Mouse (Mus musculus): ENCODE measurements around the gene Lce1g. TPM values are rescaled to one million over a fixed set of nuclear protein-coding genes. Genes with fewer than 3 reads are reported as not detected.

The Lce1g gene
- polyA plus RNA-seq (2021; fragmentation: Nextera tagmentation), result not detected in 2 replicates
- long read RNA-seq, experiment 1, result 0 reads
- long read RNA-seq, experiment 2, result 0 reads

DNA sequence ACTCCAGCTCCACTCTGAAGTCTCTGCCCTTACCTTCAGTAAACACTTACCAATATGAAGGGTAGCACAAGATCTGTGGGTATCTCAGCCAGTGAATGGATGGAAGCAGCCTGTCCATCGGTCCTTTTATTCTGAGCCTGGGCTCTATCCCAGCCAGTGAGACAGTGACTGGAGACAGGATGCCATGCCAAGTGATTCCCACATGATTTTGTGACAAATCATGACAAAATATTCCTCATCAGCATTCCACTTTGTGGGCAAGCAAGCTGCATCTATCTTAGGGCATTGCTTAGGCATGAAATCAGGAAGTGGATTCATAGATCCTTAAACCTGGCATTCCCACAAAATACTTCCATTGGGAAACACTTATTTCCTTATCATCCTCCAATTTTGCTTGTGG, at the start of gene Lce1g:
Lce1g (minus strand) TSS at position 101 of the 400 bp plus-strand sequence.

GRCm38 (mm10) chr3:92790414-92790813, 38.3 kb upstream of the Lce1g start, which contains the start of gene Lce1j:
TSS of gene Lce1j (minus strand) at chr3:92790514.

DNA sequence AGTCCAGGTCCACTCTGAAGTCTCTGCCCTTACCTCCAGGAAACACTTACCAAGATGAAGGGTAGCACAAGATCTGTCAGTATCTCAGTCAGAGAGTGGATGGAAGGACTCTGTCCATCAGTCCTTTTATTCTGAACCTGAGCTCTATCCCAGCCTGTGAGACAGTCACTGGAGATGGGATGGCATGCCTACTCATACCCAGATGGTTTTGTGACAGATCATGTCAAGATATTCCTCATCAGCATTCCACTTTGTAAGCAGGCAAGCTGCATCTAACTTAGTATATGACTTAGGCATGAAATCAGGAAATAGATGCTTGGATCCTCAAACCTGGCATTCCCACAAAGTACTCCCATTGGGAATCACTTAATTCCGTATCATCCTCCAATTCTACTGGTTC, 26.7 kb upstream of the Lce1g start, which contains the start of gene Lce1i:
Lce1i (minus strand) TSS at position 101 of the 400 bp plus-strand sequence.

DNA sequence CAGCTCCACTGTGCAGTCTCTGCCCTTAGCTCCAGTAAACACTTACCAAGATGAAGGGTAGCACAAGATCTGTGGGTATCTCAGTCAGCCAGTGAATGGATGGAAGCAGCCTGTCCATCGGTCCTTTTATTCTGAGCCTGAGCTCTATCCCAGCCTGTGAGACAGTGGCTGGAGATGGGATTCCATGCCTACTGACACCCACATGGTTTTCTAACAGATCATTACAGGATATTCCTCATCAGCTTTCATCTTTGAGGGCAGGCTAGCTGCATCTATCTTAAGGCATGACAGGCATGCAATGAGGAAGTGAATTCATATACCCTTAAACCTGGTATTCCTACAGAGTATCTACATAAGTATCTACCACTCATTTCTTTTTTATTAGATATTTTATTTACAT, 12.8 kb upstream of the Lce1g start, which contains the start of gene Lce1h:
Lce1h (minus strand) TSS at position 101 of the 400 bp plus-strand sequence.

DNA sequence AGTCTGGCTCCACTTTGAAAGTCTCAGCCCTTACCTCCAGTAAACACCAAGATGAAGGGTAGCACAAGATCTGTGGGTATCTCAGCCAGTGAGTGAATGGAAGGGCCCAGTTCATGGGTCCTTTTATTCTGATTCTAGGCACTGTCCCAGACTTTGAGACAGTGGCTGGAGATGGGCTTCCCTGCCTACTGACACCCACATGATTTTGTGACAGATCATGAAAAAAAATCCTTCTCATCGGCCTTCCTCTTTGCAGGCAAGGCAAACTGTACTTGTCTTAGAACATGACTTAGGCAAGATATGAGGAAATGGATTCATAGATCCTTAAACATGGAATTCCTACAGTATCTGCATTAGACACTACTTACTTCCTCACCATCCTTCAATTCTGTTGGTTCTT, 13.1 kb downstream of the Lce1g start, which contains the start of gene Gm38119:
Gm38119 (minus strand) TSS at position 101 of the 400 bp plus-strand sequence.

DNA sequence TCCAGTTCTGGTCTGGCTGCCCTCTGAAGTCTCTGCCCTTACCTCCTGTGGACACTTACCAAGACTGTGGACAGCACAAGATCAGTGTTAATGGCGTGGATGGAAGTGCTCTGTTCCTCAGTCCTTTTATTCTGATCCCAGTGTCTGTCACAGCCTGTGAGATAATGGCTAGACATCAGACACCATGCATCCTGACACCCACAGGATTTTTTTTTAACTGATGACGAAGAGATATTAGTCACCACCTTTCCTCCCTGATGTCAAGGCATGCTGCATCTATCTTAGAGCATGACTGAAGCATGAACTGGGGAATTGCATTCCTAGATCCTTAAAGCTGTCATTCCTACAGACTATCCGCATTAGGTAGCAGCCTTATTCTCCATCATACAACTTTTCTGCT, 31.9 kb downstream of the Lce1g start, which contains the start of gene Lce1f:
Lce1f (minus strand) TSS at position 101 of the 400 bp plus-strand sequence.

DNA sequence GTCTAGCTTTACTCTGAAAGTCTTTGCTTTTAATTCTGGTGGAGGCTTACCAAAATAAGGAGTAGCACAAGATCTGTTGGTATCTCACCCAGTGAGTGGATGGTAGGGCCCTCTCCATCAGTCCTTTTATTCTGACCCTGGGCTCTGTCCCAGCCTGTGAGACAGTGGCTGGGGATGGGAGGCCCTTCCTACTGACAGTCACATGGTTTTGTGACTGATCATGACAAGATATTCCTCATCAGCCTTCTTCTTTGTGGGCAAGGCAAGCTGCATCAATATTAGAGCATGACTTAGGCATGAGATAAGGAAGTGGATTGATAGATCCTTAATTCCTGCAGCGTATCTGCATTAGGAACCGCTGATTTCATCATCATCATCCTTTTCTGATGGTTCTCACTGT, 43.2 kb downstream of the Lce1g start, which contains the start of gene Lce1e:
Lce1e (minus strand) TSS at position 101 of the 400 bp plus-strand sequence.

Other genes with a start within 250 kb of the Lce1g start
- gene 2310046K23Rik, start 217.8 kb downstream of the Lce1g start, polyA plus RNA-seq (2021; fragmentation: Nextera tagmentation), result not detected in 2 replicates
- gene Ivl, start 178.6 kb downstream of the Lce1g start, polyA plus RNA-seq (2021; fragmentation: Nextera tagmentation), result not detected in 2 replicates
- not detected in 2 replicates for gene Smcp, start 163.3 kb downstream of the Lce1g start, polyA plus RNA-seq (2021; fragmentation: Nextera tagmentation)
- not detected in 2 replicates for gene 2210017I01Rik, start 144.8 kb downstream of the Lce1g start, polyA plus RNA-seq (2021; fragmentation: Nextera tagmentation)
- not detected in 2 replicates for gene Lce6a, start 130.7 kb downstream of the Lce1g start, polyA plus RNA-seq (2021; fragmentation: Nextera tagmentation)
- not detected in 2 replicates for gene Lce1a1, start 104.0 kb downstream of the Lce1g start, polyA plus RNA-seq (2021; fragmentation: Nextera tagmentation)
- gene Lce1b, start 95.4 kb downstream of the Lce1g start, polyA plus RNA-seq (2021; fragmentation: Nextera tagmentation), result not detected in 2 replicates
- gene Lce1a2, start 82.0 kb downstream of the Lce1g start, polyA plus RNA-seq (2021; fragmentation: Nextera tagmentation), result not detected in 2 replicates
- gene Lce1c, start 73.1 kb downstream of the Lce1g start, polyA plus RNA-seq (2021; fragmentation: Nextera tagmentation), result not detected in 2 replicates
- gene Lce1d, start 65.1 kb downstream of the Lce1g start, polyA plus RNA-seq (2021; fragmentation: Nextera tagmentation), result not detected in 2 replicates
- not detected in 2 replicates for gene Lce1e, start 43.3 kb downstream of the Lce1g start, polyA plus RNA-seq (2021; fragmentation: Nextera tagmentation)
- gene Lce1f, start 32.0 kb downstream of the Lce1g start, polyA plus RNA-seq (2021; fragmentation: Nextera tagmentation), result not detected in 2 replicates
- not detected in 2 replicates for gene Gm38119, start 13.2 kb downstream of the Lce1g start, polyA plus RNA-seq (2021; fragmentation: Nextera tagmentation)
- gene Lce1h, start 12.7 kb upstream of the Lce1g start, polyA plus RNA-seq (2021; fragmentation: Nextera tagmentation), result not detected in 2 replicates
- not detected in 2 replicates for gene Lce1i, start 26.6 kb upstream of the Lce1g start, polyA plus RNA-seq (2021; fragmentation: Nextera tagmentation)
- not detected in 2 replicates for gene Lce1j, start 38.2 kb upstream of the Lce1g start, polyA plus RNA-seq (2021; fragmentation: Nextera tagmentation)
- gene Lce1k, start 55.6 kb upstream of the Lce1g start, polyA plus RNA-seq (2021; fragmentation: Nextera tagmentation), result not detected in 2 replicates
- gene Kprp, start 74.9 kb upstream of the Lce1g start, polyA plus RNA-seq (2021; fragmentation: Nextera tagmentation), result not detected in 2 replicates
- gene Lce1l, start 98.9 kb upstream of the Lce1g start, polyA plus RNA-seq (2021; fragmentation: Nextera tagmentation), result not detected in 2 replicates
- not detected in 2 replicates for gene 2310050C09Rik, start 117.9 kb upstream of the Lce1g start, polyA plus RNA-seq (2021; fragmentation: Nextera tagmentation)
- gene Lce3a, start 173.9 kb upstream of the Lce1g start, polyA plus RNA-seq (2021; fragmentation: Nextera tagmentation), result not detected in 2 replicates
- not detected in 2 replicates for gene Lce3b, start 180.6 kb upstream of the Lce1g start, polyA plus RNA-seq (2021; fragmentation: Nextera tagmentation)
- gene Lce3c, start 192.1 kb upstream of the Lce1g start, polyA plus RNA-seq (2021; fragmentation: Nextera tagmentation), result not detected in 2 replicates
- gene Lce3d, start 205.1 kb upstream of the Lce1g start, polyA plus RNA-seq (2021; fragmentation: Nextera tagmentation), result not detected in 2 replicates
- gene Lce3e, start 214.7 kb upstream of the Lce1g start, polyA plus RNA-seq (2021; fragmentation: Nextera tagmentation), result not detected in 2 replicates
- gene Lce3f, start 239.9 kb upstream of the Lce1g start, polyA plus RNA-seq (2021; fragmentation: Nextera tagmentation), result not detected in 2 replicates

Measured in layer of hippocampus, adult 6 months (tissue).